ENCODE assay signal across 18 mouse cellular contexts in the genomic region with DNA sequence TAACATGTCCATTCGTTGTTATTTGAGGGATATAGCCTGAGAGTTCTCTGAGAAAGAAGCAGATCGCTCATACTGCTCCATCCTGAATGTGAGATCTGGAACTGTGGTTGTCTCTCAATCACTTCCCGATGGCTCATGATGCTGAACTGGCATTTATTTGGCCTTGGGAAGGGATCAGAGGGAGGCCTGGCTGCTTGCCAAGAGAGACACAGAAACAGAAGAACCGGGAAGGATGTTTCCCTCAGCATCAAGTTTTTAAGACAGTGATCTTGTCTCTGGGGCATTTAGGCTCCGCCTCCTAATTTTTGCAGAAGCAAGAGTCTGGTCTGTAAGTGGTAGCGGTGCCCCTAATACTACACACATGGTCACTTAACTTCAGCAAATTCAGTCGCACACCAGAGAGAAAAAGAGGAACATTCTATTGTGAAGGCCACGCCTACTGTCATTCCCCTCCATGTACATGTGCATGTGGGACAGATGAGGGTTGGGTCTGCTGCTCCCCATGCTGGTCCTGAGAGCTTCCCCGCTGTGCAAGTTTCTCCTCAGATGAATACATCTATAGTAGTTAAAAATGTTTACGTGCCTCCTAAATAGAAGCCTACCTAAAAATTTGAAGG.
DNase-seq lines count a peak whose midpoint lies in the region; ATAC-seq and TF ChIP-seq lines count a peak whose summit lies in the region.
"Had no signal": no experiment of that assay in that cellular context is flagged by ENCODE, and none has a peak within 500 bp of the region (broad histone marks: within the 10 kb centered on the region; RNA-seq: fewer than 3 reads in every experiment).

No protein-coding gene starts in this region.

- no peak for TF ChIP-seq POLR2A in brain, embryonic 14.5 days (IDR thresholded peaks at IDR 0.05; ENCODE audit: borderline replicate concordance, extremely low read depth, insufficient read depth, insufficient read length, poor library complexity, severe bottlenecking)

- no peaks in the 10 kb centered on the region for H3K4me1 ChIP-seq in midbrain, embryonic 11.5 days (ENCODE audit: control insufficient read depth, insufficient read depth, low read length)
- H3K4me1 ChIP-seq in midbrain, embryonic 16.5 days (ENCODE audit: control insufficient read depth, insufficient read depth, low read length): no peaks in the 10 kb centered on the region
- H3K4me1 ChIP-seq: forebrain, embryonic 15.5 days; heart, embryonic 12.5 days; limb, embryonic 15.5 days had no signal

- 86% methylated on average over 10 of the region's 10 CpGs for WGBS in midbrain, embryonic 11.5 days
- 79% methylated on average over 10 of the region's 10 CpGs for WGBS in midbrain, embryonic 16.5 days

- peak; percentile 13 for DNase-seq in kidney, postnatal 10 days
- no peak for DNase-seq in kidney, adult 8-10 months
- peak; percentile 37 for DNase-seq in midbrain, embryonic 11.5 days (ENCODE audit: low spot score, missing footprints)
- DNase-seq in NIH3T3 (ENCODE audit: low read depth): peak; percentile 8
- peak; percentile 34 for DNase-seq in brain, embryonic 14.5 days (ENCODE audit: low read depth)
- no peak for DNase-seq in layer of hippocampus, adult 9-10 months (ENCODE audit: low spot score)
- DNase-seq: cerebellum, postnatal 36 days; gastrocnemius, postnatal 10 days; right cerebral cortex, adult 18-20 months; spleen, adult 18-20 months; thymus, postnatal 4 days had no signal

- no peak overlapping the region for H3K9ac ChIP-seq in midbrain, embryonic 11.5 days (ENCODE audit: low read length)
- no peak overlapping the region for H3K9ac ChIP-seq in midbrain, embryonic 16.5 days (ENCODE audit: low read depth, low read length)
- H3K9ac ChIP-seq: forebrain, embryonic 15.5 days; heart, embryonic 12.5 days; limb, embryonic 15.5 days had no signal

- no peak overlapping the region for H3K4me3 ChIP-seq in midbrain, embryonic 11.5 days (ENCODE audit: low read depth, low read length)
- no peak overlapping the region for H3K4me3 ChIP-seq in midbrain, embryonic 16.5 days (ENCODE audit: low read depth, low read length)
- H3K4me3 ChIP-seq: forebrain, embryonic 15.5 days; heart, embryonic 12.5 days; limb, embryonic 15.5 days had no signal

- no peak overlapping the region for H3K4me2 ChIP-seq in midbrain, embryonic 11.5 days
- no peak overlapping the region for H3K4me2 ChIP-seq in midbrain, embryonic 16.5 days (ENCODE audit: low read length)
- H3K4me2 ChIP-seq: forebrain, embryonic 15.5 days; heart, embryonic 12.5 days; limb, embryonic 15.5 days had no signal

- no peak for TF ChIP-seq CTCF in brain, embryonic 14.5 days (IDR thresholded peaks at IDR 0.05; ENCODE audit: borderline replicate concordance, extremely low read depth, insufficient read depth, insufficient read length)

- H3K27me3 ChIP-seq in midbrain, embryonic 11.5 days (ENCODE audit: control insufficient read depth, insufficient read depth, low read length): no peaks in the 10 kb centered on the region; the same call in 1 of the 2 replicates
- H3K27me3 ChIP-seq in midbrain, embryonic 16.5 days (ENCODE audit: control insufficient read depth, insufficient read depth, low read depth, low read length): no peaks in the 10 kb centered on the region
- H3K27me3 ChIP-seq: forebrain, embryonic 15.5 days; heart, embryonic 12.5 days; limb, embryonic 15.5 days had no signal

- H3K9me3 ChIP-seq in midbrain, embryonic 11.5 days (ENCODE audit: control insufficient read depth, low read length): no peaks in the 10 kb centered on the region
- no peaks in the 10 kb centered on the region for H3K9me3 ChIP-seq in midbrain, embryonic 16.5 days (replicated peaks; ENCODE audit: control insufficient read depth, low read length, poor library complexity, severe bottlenecking)
- H3K9me3 ChIP-seq: forebrain, embryonic 15.5 days; limb, embryonic 15.5 days had no signal

- no peak for ATAC-seq in midbrain, embryonic 11.5 days (ENCODE audit: low FRiP score)
- ATAC-seq in midbrain, embryonic 16.5 days: no peak
- ATAC-seq in cerebellum, adult (ENCODE audit: insufficient number of reproducible peaks, low FRiP score, low TSS enrichment): no peak
- ATAC-seq: CD4-positive, CD25-positive, alpha-beta regulatory T cell, adult 4 months; forebrain, embryonic 15.5 days; intestine, embryonic 16.5 days had no signal

- no peaks in the 10 kb centered on the region for H3K36me3 ChIP-seq in midbrain, embryonic 11.5 days (ENCODE audit: control insufficient read depth, insufficient read depth, low read length)
- H3K36me3 ChIP-seq in midbrain, embryonic 16.5 days (ENCODE audit: control insufficient read depth, insufficient read depth, low read length): no peaks in the 10 kb centered on the region
- H3K36me3 ChIP-seq: forebrain, embryonic 15.5 days; heart, embryonic 12.5 days; limb, embryonic 15.5 days had no signal

- no peak overlapping the region for H3K27ac ChIP-seq in midbrain, embryonic 11.5 days (ENCODE audit: low read depth, low read length)
- no peak overlapping the region for H3K27ac ChIP-seq in midbrain, embryonic 16.5 days (ENCODE audit: low read length)
- H3K27ac ChIP-seq: forebrain, embryonic 15.5 days; limb, embryonic 15.5 days had no signal

Comparison
In these comparisons a context has a peak if more than half of its experiments do, and no peak if none do; other contexts are left out.
1. DNase-seq: peak in kidney, postnatal 10 days (single experiment), midbrain, embryonic 11.5 days (single experiment), NIH3T3 (single experiment) and brain, embryonic 14.5 days (single experiment); none in kidney, adult 8-10 months (0 of 2) and layer of hippocampus, adult 9-10 months (single experiment).